Mouse (Mus musculus): ENCODE data around the gene Axdnd1.
"Not testable (repeated sequence)": the region's sequence is repeated elsewhere in the genome, so short reads cannot be mapped to it uniquely, and the experiment has no call there.

Axdnd1 gene

GRCm38 (mm10) chr1:156437016-156437708 is 16.2 kb upstream of the Axdnd1 start:
- no peak for DNase-seq (ENCODE audit: low spot score in 2 of 2)

DNA sequence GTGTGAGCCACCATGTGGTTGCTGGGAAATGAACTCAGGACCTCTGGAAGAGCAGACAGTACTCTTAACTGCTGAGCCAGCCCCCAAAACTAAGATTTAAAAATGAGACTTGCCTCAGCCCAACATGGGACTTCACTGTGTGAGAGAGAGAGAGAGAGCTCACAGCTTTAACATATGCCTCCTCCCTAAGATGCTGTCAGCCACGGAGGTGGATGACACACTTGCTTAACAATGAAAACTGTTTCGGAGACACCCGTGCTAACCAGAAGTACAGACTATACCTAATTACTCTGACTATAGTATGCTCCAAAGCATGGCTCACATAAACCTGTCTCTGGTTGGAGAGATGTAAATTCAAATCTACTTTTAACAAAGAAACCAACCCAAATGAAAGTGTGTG is 12.5 kb upstream of the Axdnd1 start:
- DNase-seq (ENCODE audit: low spot score in 2 of 2), result no peak

DNA sequence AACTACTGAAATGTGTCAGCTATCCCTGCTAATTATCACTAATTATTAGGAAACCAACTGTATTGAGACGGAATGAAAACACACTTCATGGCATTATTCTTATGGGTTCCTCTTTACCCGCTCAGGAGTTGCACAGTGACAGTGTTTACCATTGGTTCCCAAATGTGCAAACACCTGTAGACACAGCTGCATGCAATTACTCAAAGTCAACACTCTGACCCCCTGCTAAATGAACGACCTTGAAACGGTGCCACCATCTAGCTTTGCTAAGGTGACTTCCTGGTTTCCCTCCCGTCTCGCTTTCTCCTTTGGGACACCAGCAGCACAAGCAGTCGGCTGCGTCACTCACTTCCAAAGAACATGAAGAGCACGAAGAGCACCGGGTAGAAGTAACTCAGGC is 11.5 kb upstream of the Axdnd1 start:
- no peak for DNase-seq (ENCODE audit: low spot score in 2 of 2)

GRCm38 (mm10) chr1:156428434-156428833 is 7.5 kb upstream of the Axdnd1 start:
- DNase-seq (ENCODE audit: low spot score in 2 of 2), result no peak

GRCm38 (mm10) chr1:156425746-156426145 is 4.8 kb upstream of the Axdnd1 start:
- DNase-seq (ENCODE audit: low spot score in 2 of 2), result no peak

DNA sequence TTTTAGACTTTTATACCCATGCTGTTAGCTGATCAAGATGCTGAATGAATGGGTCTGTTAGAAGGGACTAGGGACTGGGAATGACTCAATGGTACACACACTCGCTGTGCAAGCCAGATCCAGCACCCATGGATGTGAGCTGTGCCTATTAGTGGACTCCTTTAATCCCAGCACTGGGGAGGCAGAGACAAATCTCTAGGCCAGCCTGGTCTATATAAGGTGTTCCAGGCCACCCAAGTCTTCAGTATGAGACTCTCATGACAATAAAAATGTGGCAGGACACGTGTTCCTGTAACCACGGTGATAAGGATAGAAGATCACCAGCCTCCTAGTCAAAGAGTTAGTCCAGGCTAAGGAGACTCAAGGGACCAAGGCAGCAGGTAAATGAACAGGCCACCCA is 3.1 kb upstream of the Axdnd1 start:
- DNase-seq (ENCODE audit: low spot score in 2 of 2), result no peak

GRCm38 (mm10) chr1:156423493-156423892 is 2.5 kb upstream of the Axdnd1 start:
- no peak for DNase-seq (ENCODE audit: low spot score in 2 of 2)

DNA sequence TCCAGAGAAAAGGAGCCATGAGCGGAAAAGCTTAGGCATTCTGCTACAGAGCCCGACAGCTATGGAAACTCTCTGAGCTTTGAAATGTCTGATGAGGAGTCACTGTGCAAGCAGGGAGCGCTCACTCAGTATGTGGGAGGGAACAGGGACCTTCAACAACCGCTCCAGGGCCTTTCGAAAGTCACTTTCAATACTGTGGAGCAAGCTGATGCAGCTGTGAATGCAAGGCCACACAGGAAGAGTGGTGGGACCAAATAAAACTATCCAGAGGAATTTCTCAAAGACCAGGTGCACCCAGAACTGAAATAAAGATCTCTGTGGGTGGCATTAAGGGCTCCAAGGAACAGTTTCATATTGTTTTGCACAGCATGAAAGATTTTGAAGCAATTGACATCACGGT is 1.9 kb upstream of the Axdnd1 start:
- DNase-seq (ENCODE audit: low spot score in 2 of 2), result no peak

DNA sequence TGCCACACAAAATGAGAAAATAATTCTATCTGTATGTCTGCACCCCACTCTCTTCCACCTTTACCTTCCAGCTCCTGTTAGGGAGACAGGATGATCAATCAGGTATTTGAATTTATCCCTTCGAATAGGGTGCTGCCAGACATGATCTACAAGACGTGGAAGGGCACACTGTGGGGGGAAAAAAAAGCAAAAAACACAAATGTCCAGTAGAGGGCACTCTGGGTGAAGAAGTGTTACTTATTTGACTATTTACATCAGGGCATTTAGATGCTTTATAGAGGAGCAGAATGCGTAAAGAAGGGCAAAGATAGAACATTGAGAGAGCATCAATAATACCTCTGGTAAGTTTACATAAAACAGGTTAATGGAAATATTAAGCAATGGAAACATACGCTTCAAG is 2.8 kb downstream of the Axdnd1 start:
- no peak for DNase-seq (ENCODE audit: low spot score in 2 of 2)

DNA sequence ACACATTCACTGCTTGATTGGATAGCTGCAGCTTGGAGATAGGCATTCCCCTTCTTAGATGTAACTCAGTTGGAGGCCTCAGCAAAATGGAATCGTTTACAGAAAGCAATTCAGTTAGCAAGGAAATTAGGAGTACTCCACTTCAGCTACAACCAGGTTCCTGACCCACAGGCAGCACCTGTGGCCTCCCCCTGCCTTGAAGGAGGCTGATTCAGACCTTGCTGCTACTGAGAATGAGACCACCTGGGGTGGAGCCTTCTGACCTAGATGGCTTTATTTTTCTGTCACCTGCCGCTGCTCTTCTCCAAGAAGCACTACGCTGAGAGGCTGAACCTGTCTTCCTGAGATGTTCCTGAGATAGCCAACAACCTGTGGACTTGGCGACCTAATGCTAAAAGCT is 12.4 kb downstream of the Axdnd1 start:
- DNase-seq (ENCODE audit: low spot score in 2 of 2), result no peak

DNA sequence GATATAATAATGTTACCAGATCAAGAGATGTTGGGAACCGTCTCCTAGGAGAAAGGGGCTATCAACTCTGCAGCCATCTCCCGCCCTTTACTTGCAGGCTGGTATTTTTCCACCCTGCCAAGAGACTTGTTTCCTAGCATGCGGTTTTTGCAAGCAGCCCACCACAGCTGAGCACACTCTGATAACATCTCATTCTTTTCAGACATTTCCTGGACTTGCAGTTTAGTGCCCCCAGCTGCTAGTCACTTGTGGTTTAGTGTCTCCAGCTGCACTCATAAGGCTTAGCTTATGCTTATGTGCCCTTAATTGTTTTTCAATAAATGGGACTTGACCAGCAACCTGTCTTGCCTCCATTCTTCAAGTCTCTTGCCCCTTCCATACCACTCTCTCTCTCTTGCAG is 13.0 kb downstream of the Axdnd1 start:
- no peak for DNase-seq (ENCODE audit: low spot score in 2 of 2)

DNA sequence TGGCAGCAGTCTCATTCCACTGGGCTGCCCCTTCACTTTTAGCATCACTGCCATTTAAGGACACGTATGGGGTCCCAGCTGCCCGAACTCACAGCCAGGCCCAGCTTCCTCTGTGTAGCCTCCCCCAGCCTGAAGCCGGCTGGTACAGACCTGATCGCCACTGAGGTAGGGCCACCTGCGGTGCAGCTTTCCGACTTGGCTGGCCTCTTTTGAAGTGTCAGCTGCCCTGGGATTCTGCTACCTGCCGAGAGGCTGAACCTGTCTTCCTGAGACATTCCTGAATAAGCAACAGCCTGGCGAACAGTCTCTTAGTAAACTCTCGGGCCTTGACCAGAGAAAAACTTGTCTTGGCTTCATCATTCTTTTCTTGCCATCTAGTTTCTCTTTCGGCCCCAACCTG is 17.7 kb downstream of the Axdnd1 start:
- DNase-seq (ENCODE audit: low spot score in 2 of 2), result no peak

DNA sequence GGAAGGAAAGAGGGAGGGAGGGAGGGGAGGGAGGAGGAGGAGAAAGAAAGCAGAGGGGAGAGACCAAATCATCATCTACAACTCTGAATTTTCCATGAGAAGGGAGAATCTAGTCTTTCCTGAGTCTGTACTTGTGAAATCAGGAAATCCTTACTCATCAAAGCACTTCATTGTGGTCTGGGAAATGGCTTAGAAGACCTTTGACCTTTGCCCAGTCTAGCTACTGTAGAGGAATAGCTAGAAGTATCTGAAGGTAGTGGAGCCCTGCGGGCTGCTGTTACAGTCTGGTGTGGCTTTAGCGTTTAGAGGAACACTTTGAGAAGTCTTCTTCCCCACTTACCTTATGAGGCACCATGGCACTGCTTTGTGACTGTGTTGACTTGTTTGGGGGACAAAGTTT is 18.5 kb downstream of the Axdnd1 start:
- DNase-seq (ENCODE audit: low spot score in 2 of 2), result no peak

DNA sequence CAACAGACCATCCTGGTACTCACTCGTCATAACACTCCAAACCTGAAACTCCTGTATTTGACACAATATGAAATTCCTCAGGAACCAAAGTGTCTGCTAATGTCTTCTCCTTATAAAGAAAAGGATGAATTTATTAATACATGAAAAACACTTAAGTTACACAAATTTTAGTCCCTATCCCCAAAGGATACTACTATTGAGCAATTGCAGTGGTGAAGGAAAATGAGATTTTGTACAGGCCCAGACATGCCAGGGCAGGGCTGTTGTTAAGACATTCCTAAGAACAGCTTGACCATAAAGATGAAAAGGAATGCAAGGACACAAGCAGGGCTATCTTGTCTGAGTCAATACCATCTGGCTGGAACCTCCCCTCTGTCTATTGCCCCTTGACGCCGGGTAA is 20.8 kb downstream of the Axdnd1 start:
- not testable (repeated sequence) for DNase-seq (ENCODE audit: low spot score in 2 of 2)

DNA sequence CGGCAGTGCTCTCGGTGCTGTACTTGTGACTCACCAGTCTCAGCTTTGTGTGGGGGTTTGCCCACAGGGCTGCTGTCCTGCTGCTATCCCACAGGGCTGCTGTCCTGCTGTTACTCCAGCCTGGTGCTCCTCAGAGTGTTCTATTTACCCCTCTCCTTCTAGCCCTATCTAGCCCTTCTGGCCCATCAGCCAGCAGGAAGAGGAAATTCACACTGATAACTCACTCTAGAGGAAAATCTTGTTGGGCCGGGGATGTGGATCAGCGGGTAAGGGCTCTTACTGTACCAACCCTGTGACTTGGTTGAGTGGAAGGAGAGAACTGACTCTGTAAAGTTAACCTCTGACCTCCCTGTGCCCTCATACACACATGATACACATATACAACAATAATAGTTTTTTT is 27.8 kb downstream of the Axdnd1 start:
- no peak for DNase-seq (ENCODE audit: low spot score in 2 of 2)

DNA sequence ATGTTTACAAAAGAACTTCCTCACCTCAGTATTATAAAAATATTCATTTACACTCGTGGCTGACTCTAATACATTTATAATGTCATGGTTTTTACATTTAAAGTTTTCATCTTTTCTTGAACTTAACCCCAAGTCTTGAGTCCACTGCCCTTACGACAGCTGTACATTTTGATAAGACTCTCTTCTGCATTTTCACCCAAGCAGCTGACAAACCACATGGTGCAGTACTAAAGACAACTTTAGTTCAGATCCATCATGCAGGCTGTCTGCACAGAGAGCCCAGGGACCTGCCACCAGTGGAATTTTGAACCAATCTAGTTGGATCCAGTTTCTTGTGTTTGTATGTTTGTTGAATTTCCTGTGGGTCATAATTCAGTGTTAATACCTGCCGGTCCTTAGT is 34.1 kb downstream of the Axdnd1 start:
- no peak for DNase-seq (ENCODE audit: low spot score in 2 of 2)

- no peak for DNase-seq (ENCODE audit: low spot score in 2 of 2)
These were observed 34.7 kb downstream of the Axdnd1 start for GRCm38 (mm10) chr1:156386232-156386631.

DNA sequence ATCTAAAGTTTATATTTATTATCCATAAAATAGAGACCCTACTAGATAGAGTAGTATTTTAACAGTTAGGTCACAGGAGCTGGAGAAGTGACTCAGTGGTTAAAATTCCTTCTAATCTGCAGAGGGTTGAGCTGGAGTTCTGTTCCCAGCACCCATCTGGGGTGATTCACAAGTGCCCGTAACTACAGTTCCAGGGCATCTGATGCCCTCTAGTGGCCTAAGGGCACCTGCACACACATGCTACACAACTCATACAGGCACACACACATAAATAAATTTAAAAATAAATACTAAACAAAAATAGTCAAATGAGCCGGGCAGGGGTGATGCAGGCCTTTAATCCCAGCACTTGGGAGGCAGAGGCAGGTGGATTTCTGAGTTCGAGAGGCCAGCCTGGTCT is 39.7 kb downstream of the Axdnd1 start:
- no peak for DNase-seq (ENCODE audit: low spot score in 2 of 2)

DNA sequence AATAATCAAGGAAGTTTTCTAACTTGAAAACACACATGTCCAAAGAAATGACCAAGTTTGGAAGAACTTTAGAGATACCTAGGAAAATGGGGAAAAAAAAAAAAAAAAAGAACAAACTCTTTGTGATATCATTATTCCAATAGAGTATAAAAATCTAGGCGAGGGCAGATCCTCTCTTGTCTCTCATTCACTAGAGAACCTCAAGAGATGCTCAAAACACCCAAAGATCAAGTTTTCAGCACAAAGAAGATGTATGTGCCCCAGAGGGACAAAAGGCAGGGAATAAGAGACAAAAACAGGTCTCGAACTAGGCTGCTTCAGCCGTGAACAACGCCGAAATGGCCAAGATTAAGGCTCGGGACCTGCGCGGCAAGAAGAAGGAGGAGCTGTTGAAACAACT is 55.2 kb downstream of the Axdnd1 start, which contains the start of gene Gm2000:
Gm2000 (plus strand) TSS at position 301 of the 400 bp plus-strand sequence.
- no peak for DNase-seq (ENCODE audit: low spot score in 2 of 2)

GRCm38 (mm10) chr1:156352466-156352865 is 68.5 kb downstream of the Axdnd1 start:
- DNase-seq (ENCODE audit: low spot score in 2 of 2), result no peak

GRCm38 (mm10) chr1:156350441-156350840 is 70.5 kb downstream of the Axdnd1 start:
- DNase-seq (ENCODE audit: low spot score in 2 of 2), result no peak

GRCm38 (mm10) chr1:156349031-156349430 is 71.9 kb downstream of the Axdnd1 start:
- no peak for DNase-seq (ENCODE audit: low spot score in 2 of 2)

- no peak for DNase-seq (ENCODE audit: low spot score in 2 of 2)
These were observed 75.3 kb downstream of the Axdnd1 start for GRCm38 (mm10) chr1:156345633-156346032.

- no peak for DNase-seq (ENCODE audit: low spot score in 2 of 2)
These were observed 76.5 kb downstream of the Axdnd1 start for GRCm38 (mm10) chr1:156344433-156344832.
